In genomic region chr12:67449109-67449508, GRCm38 (mm10) we compare ENCODE assay signal across 16 mouse cellular contexts.
"Had no signal": no experiment of that assay in that cellular context is flagged by ENCODE, and none has a peak within 500 bp of the region (broad histone marks: within the 10 kb centered on the region; RNA-seq: fewer than 3 reads in every experiment).

No protein-coding gene starts in this region.

- DNase-seq: kidney, adult 9 months; kidney, postnatal 36 days; layer of hippocampus, adult 9-11 months; layer of hippocampus, postnatal 36 days; liver; liver, embryonic 13.5 days; liver, postnatal 0 days; lung, postnatal 36 days; retina, postnatal 1 day; thymus, adult 2 months; thymus, postnatal 25 days had no signal

- H3K27ac ChIP-seq: kidney, postnatal 0 days; limb, embryonic 12.5 days; liver, embryonic 13.5 days; midbrain, embryonic 10.5 days; stomach, embryonic 15.5 days had no signal

- H3K4me2 ChIP-seq: limb, embryonic 12.5 days; liver, embryonic 13.5 days; stomach, embryonic 15.5 days had no signal

- H3K27me3 ChIP-seq: limb, embryonic 12.5 days; liver, embryonic 13.5 days; stomach, embryonic 15.5 days had no signal

- H3K4me1 ChIP-seq: limb, embryonic 12.5 days; liver, embryonic 13.5 days; midbrain, embryonic 10.5 days; stomach, embryonic 15.5 days had no signal

- H3K9ac ChIP-seq: limb, embryonic 12.5 days; liver, embryonic 13.5 days; liver, postnatal 0 days; stomach, embryonic 15.5 days had no signal

- H3K36me3 ChIP-seq: limb, embryonic 12.5 days; liver, embryonic 13.5 days; midbrain, embryonic 10.5 days; stomach, embryonic 15.5 days had no signal

- H3K9me3 ChIP-seq: limb, embryonic 12.5 days; midbrain, embryonic 10.5 days; stomach, embryonic 15.5 days had no signal

- H3K4me3 ChIP-seq: limb, embryonic 12.5 days; liver, embryonic 13.5 days; midbrain, embryonic 10.5 days; myocyte; stomach, embryonic 15.5 days had no signal

- ATAC-seq: liver, postnatal 0 days had no signal
